Mouse (Mus musculus) hindbrain, embryonic 13.5 days (tissue): ENCODE results near the gene Gm10024. TPM values are rescaled to one million over a fixed set of nuclear protein-coding genes. Genes with fewer than 3 reads are reported as not detected.
"Not testable (repeated sequence)": the region's sequence is repeated elsewhere in the genome, so short reads cannot be mapped to it uniquely, and the experiment has no call there.

ENCODE experiments used
- ATAC-seq: fragments of 200-750 bp; cut with Nextera tagmentation; 2 replicates; pipeline ENCODE4 v1.8.0; 2017; ENCODE audit warnings: moderate TSS enrichment; ENCODE audit not compliant: low FRiP score
- H3K27ac ChIP-seq: fragments of 300-500 bp; sonication (generic); 2 replicates; pipeline ENCODE4 v1.5.1; 2015; ENCODE audit warnings: inconsistent platforms, mild to moderate bottlenecking, moderate library complexity
- H3K27me3 ChIP-seq: fragments of 300-500 bp; sonication (generic); 2 replicates; pipeline ENCODE4 v1.6.1; 2015; ENCODE audit warnings: mild to moderate bottlenecking, inconsistent platforms
- H3K36me3 ChIP-seq: fragments of 300-500 bp; sonication (generic); 2 replicates; pipeline ENCODE4 v1.6.1; 2015; ENCODE audit warnings: mild to moderate bottlenecking, inconsistent platforms
- H3K4me1 ChIP-seq: fragments of 300-500 bp; sonication (generic); replicated peaks from 2 replicates; pipeline ENCODE4 v1.6.1; 2015; ENCODE audit warnings: inconsistent platforms
- H3K4me2 ChIP-seq: fragments of 300-500 bp; sonication (generic); 2 replicates; pipeline ENCODE4 v1.6.1; 2015; ENCODE audit warnings: inconsistent platforms, mild to moderate bottlenecking, moderate library complexity
- H3K4me3 ChIP-seq: fragments of 300-500 bp; sonication (generic); 2 replicates; pipeline ENCODE4 v1.5.1; 2015; ENCODE audit warnings: mild to moderate bottlenecking, inconsistent platforms
- H3K9ac ChIP-seq: fragments of 300-500 bp; sonication (generic); 2 replicates; pipeline ENCODE4 v1.6.1; 2015; ENCODE audit warnings: mild to moderate bottlenecking, inconsistent platforms
- H3K9me3 ChIP-seq: fragments of 300-500 bp; sonication (generic); 2 replicates; pipeline ENCODE4 v1.6.1; 2016; ENCODE audit warnings: inconsistent platforms
- WGBS: fragments of 180-500 bp; shearing (Covaris S2); methylation state at CpG from one replicate; pipeline ENCODE4 v1.1.7; 2015; 5-methylcytosine and 5-hydroxymethylcytosine counted together
- polyA plus RNA-seq: library from polyadenylated mRNA; unstranded; fragments of >200 nt; fragmentation: Nextera tagmentation; extraction: Ambion mirVana; gene quantifications from 2 replicates; pipeline ENCODE4 v1.2.1, GENCODE M21; 2015

Gene Gm10024
- polyA plus RNA-seq, 1 experiment from 2014 or later: not detected

GRCm38 (mm10) chr10:77690356-77690807, 20.9 kb upstream of the Gm10024 start, which contains the start of gene Gm19402:
Gm19402 (minus strand) TSS chr10:77690757.
- H3K4me2 ChIP-seq, H3K4me3 ChIP-seq, H3K27ac ChIP-seq, H3K36me3 ChIP-seq, H3K9ac ChIP-seq, ATAC-seq, H3K9me3 ChIP-seq: not testable (repeated sequence)
- 78% methylated on average over 3 of the region's 3 CpGs for WGBS
- peaks cover 36% of the 10 kb centered on the region for H3K27me3 ChIP-seq
- peaks cover 26% of the 10 kb centered on the region for H3K4me1 ChIP-seq

- Histone ChIP-seq H3K4me1 (no peaks in the 10 kb centered on the region), H3K27me3 (no peaks in the 10 kb centered on the region), H3K9ac (no peak within 1 kb of the TSS), H3K4me3 (no peak within 1 kb of the TSS), H3K4me2 (no peak within 1 kb of the TSS), H3K27ac (no peak within 1 kb of the TSS), H3K36me3 (no peaks in the 10 kb centered on the region), H3K9me3 (no peaks in the 10 kb centered on the region)
- ATAC-seq: no peak
- 42% methylated on average over 4 of the region's 4 CpGs for WGBS
These were observed 14.1 kb upstream of the Gm10024 start, which contains the start of gene Gm9508 for GRCm38 (mm10) chr10:77697133-77697532. Gm9508 (minus strand) TSS chr10:77697233.

GRCm38 (mm10) chr10:77706326-77706725, 4.9 kb upstream of the Gm10024 start, which contains the start of gene Gm10272:
Gm10272 (plus strand) TSS chr10:77706626.
- Histone ChIP-seq H3K9ac (no peak within 1 kb of the TSS), H3K36me3 (no peaks in the 10 kb centered on the region), H3K27me3 (no peaks in the 10 kb centered on the region), H3K4me3 (no peak within 1 kb of the TSS), H3K9me3 (peaks cover 17% of the 10 kb centered on the region; the same call in 1 of the 2 replicates), H3K4me2 (no peak within 1 kb of the TSS), H3K4me1 (no peaks in the 10 kb centered on the region), H3K27ac (no peak within 1 kb of the TSS)
- no peak for ATAC-seq
- 93% methylated on average over 1 of the region's 1 CpGs for WGBS

GRCm38 (mm10) chr10:77709831-77710230, 1.4 kb upstream of the Gm10024 start:
- Histone ChIP-seq H3K4me3 (no peak overlapping the region), H3K27ac (no peak overlapping the region), H3K9me3 (0 out of 2 replicates have a peak, but pooled peaks cover 9% of the 10 kb centered on the region), H3K4me1 (no peaks in the 10 kb centered on the region), H3K27me3 (no peaks in the 10 kb centered on the region), H3K4me2 (no peak overlapping the region), H3K36me3 (no peaks in the 10 kb centered on the region), H3K9ac (no peak overlapping the region)
- 82% methylated on average over 3 of the region's 3 CpGs for WGBS
- no peak for ATAC-seq

DNA sequence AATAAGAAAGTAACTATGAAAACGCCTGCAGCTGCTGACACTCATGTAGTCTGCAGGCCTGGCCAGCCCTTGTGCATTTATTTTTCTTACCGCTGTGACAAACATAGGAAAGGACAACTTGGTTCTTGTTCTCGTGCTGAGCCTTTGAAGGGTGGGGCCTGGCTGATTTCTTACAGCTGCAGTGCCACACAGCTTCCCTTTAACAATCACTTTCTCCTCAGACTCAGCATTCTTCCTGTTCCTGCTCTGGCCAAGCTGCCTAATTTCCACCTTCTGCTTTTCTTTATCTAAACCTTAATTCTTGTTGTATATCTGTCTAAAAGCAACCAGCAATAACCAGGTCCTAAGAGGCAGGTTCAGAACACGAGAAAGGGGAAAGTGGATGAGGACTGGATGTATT, 2.5 kb downstream of the Gm10024 start:
- Histone ChIP-seq H3K4me1 (no peaks in the 10 kb centered on the region), H3K27ac (no peak overlapping the region), H3K4me3 (no peak overlapping the region), H3K9me3 (0 out of 2 replicates have a peak, but pooled peaks cover 4% of the 10 kb centered on the region), H3K36me3 (no peaks in the 10 kb centered on the region), H3K4me2 (no peak overlapping the region), H3K27me3 (no peaks in the 10 kb centered on the region), H3K9ac (no peak overlapping the region)
- WGBS: 79% methylated on average over 4 of the region's 4 CpGs
- no peak for ATAC-seq

DNA sequence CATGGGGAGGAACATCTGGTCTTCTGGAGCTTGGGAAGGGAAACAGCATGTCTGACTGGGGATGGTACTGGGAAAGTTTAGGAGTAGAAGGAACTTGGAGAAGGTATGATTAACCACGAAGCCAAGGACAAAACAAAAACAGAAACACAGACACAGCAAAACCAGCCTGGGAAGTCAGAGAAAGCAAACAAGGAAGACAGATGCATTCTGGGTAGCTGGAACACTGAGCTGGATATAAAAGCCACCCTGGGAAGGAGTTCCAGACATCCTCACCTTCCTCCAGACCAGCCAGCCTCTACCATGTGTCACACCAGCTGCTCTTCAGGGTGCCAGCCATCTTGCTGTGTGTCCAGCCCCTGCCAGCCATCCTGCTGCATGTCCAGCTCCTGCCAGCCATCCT, 4.2 kb downstream of the Gm10024 start, which contains the start of gene Gm10142:
Gene Gm10142 (plus strand): TSS at position 301 of the 400 bp plus-strand sequence.
- ATAC-seq: no peak
- 74% methylated on average over 1 of the region's 1 CpGs for WGBS

GRCm38 (mm10) chr10:77720299-77720698, 9.0 kb downstream of the Gm10024 start, which contains the start of gene Krtap12-1:
Krtap12-1 (plus strand) TSS chr10:77720599.
- H3K27ac ChIP-seq, H3K4me3 ChIP-seq, ATAC-seq, H3K36me3 ChIP-seq, H3K4me1 ChIP-seq, H3K9ac ChIP-seq, H3K4me2 ChIP-seq, H3K27me3 ChIP-seq, H3K9me3 ChIP-seq: not testable (repeated sequence)
- 83% methylated on average over 1 of the region's 1 CpGs for WGBS

More for the DNA sequence above, 4.2 kb downstream of the Gm10024 start, which contains the start of gene Gm10142:
- no peak within 1 kb of the TSS for H3K9ac ChIP-seq
- no peaks in the 10 kb centered on the region for H3K36me3 ChIP-seq
- no peaks in the 10 kb centered on the region for H3K4me1 ChIP-seq
- H3K9me3 ChIP-seq: peaks cover 7% of the 10 kb centered on the region; the same call in 1 of the 2 replicates
- H3K27me3 ChIP-seq: no peaks in the 10 kb centered on the region
- no peak within 1 kb of the TSS for H3K4me2 ChIP-seq
- H3K4me3 ChIP-seq: no peak within 1 kb of the TSS
- no peak within 1 kb of the TSS for H3K27ac ChIP-seq

- 76% methylated on average over 8 of the region's 8 CpGs for WGBS
- H3K9ac ChIP-seq: no peak overlapping the region
- no peak for ATAC-seq
- H3K27ac ChIP-seq: no peak overlapping the region
- no peaks in the 10 kb centered on the region for H3K4me1 ChIP-seq
- H3K4me3 ChIP-seq: no peak overlapping the region
- H3K4me2 ChIP-seq: no peak overlapping the region
- H3K36me3 ChIP-seq: no peaks in the 10 kb centered on the region
- H3K9me3 ChIP-seq: peaks cover 5% of the 10 kb centered on the region; the same call in 1 of the 2 replicates
- no peaks in the 10 kb centered on the region for H3K27me3 ChIP-seq
These were observed 13.6 kb downstream of the Gm10024 start for GRCm38 (mm10) chr10:77724855-77725254.

DNA sequence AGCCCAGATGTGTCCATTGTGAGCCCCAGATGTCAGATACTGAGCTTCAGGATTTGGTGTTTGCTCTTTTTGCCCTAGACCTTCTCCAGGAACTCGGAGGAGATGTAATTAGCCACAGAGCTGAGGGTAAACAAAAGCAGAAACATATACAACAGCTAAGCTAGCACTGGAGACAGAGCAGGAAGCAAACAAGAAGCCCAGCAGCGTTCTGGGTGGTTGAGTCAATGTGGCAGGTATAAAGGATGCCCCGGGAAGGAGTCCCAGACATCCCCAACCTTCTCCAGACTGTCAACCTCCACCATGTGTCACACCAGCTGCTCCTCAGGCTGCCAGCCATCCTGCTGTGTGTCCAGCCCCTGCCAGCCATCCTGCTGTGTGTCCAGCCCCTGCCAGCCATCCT, 14.9 kb downstream of the Gm10024 start, which contains the start of gene Gm10100:
Gene Gm10100 (plus strand): TSS at position 301 of the 400 bp plus-strand sequence.
- no peak within 1 kb of the TSS for H3K4me3 ChIP-seq

GRCm38 (mm10) chr10:77728280-77728679, 17.0 kb downstream of the Gm10024 start:
- Histone ChIP-seq H3K9me3 (no peaks in the 10 kb centered on the region), H3K4me1 (no peaks in the 10 kb centered on the region), H3K27me3 (no peaks in the 10 kb centered on the region), H3K36me3 (no peaks in the 10 kb centered on the region), H3K4me2 (no peak overlapping the region), H3K4me3 (no peak overlapping the region), H3K27ac (no peak overlapping the region), H3K9ac (no peak overlapping the region)
- no peak for ATAC-seq
- WGBS: 69% methylated on average over 4 of the region's 4 CpGs

More for the DNA sequence above, 14.9 kb downstream of the Gm10024 start, which contains the start of gene Gm10100:
- no peaks in the 10 kb centered on the region for H3K4me1 ChIP-seq
- 33% methylated on average over 3 of the region's 3 CpGs for WGBS
- H3K27ac ChIP-seq: no peak within 1 kb of the TSS
- no peaks in the 10 kb centered on the region for H3K36me3 ChIP-seq
- H3K27me3 ChIP-seq: no peaks in the 10 kb centered on the region
- no peak for ATAC-seq
- no peaks in the 10 kb centered on the region for H3K9me3 ChIP-seq
- no peak within 1 kb of the TSS for H3K4me2 ChIP-seq
- H3K9ac ChIP-seq: no peak within 1 kb of the TSS

GRCm38 (mm10) chr10:77729241-77729640, 18.0 kb downstream of the Gm10024 start:
- Histone ChIP-seq H3K9me3 (no peaks in the 10 kb centered on the region), H3K4me2 (no peak overlapping the region), H3K27me3 (no peaks in the 10 kb centered on the region), H3K27ac (no peak overlapping the region), H3K36me3 (no peaks in the 10 kb centered on the region), H3K4me3 (no peak overlapping the region), H3K4me1 (no peaks in the 10 kb centered on the region), H3K9ac (no peak overlapping the region)
- no peak for ATAC-seq
- 63% methylated on average over 4 of the region's 4 CpGs for WGBS

DNA sequence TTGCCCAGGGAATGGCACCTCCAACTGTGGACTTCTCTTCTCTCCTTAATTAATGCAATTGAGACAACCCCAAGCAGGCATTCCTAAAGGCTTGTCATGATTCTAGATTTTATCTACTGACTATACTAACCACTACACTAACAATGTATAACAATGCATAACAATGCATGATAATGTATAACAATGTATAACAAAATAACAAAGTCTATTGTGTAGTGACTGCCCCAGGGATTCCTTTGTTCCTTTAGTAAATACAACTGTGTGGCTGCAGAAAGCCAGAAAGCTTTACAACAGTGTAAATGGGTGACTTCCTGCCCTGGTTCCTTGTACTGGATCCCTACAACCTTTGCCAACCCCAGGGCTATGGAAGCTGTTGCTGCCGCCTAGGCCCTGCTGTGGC, 24.7 kb downstream of the Gm10024 start:
- WGBS: 85% methylated on average over 1 of the region's 1 CpGs

DNA sequence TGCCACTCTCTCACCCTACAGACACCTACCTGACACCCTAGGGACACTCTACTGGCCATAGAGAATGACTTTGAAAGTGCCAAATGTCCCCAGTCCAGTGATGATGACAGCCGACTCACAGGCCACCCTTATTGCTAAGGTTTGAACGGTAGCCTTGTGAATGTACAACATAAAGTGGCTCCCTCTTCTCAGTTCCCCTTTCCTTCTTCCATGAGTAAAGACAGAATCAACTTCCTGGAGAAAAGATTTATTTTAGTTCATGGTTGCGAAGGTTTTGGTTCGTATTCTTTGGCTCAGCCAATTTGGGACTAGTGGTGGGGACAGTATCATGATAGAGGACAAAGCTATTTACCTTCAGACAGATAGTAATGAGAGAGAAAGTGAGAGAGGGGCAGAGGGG, 27.7 kb downstream of the Gm10024 start:
- 0 out of 2 replicates have a peak, but pooled peaks cover 6% of the 10 kb centered on the region for H3K9me3 ChIP-seq
- H3K36me3 ChIP-seq: no peaks in the 10 kb centered on the region
- H3K27me3 ChIP-seq: no peaks in the 10 kb centered on the region
- no peak overlapping the region for H3K4me3 ChIP-seq
- peaks cover 9% of the 10 kb centered on the region; the same call in 1 of the 2 replicates for H3K4me1 ChIP-seq
- H3K27ac ChIP-seq: no peak overlapping the region
- no peak for ATAC-seq
- H3K9ac ChIP-seq: no peak overlapping the region
- no peak overlapping the region for H3K4me2 ChIP-seq
- WGBS: 96% methylated on average over 4 of the region's 4 CpGs

More for the DNA sequence above, 24.7 kb downstream of the Gm10024 start:
- Histone ChIP-seq H3K36me3 (no peaks in the 10 kb centered on the region), H3K9me3 (0 out of 2 replicates have a peak, but pooled peaks cover 6% of the 10 kb centered on the region), H3K27me3 (no peaks in the 10 kb centered on the region), H3K9ac (no peak overlapping the region), H3K4me1 (0 out of 2 replicates have a peak, but pooled peaks cover 6% of the 10 kb centered on the region), H3K4me3 (no peak overlapping the region), H3K4me2 (no peak overlapping the region), H3K27ac (no peak overlapping the region)
- ATAC-seq: no peak
